Mouse (Mus musculus): ENCODE data around the gene Polr1c. TPM values are rescaled to one million over a fixed set of nuclear protein-coding genes. Genes with fewer than 3 reads are reported as not detected.
A peak's percentile ranks its signal among the peaks of the same experiment; 100 is the strongest.

Polr1c gene
- polyA plus RNA-seq, 1 experiment from 2014 or later = 36.3 TPM

GRCm38 (mm10) chr17:46243624-46244023, 4.2 kb downstream of the Polr1c start:
- H3K36me3 ChIP-seq = peaks cover 64% of the 10 kb centered on the region
- H3K27me3 ChIP-seq = no peaks in the 10 kb centered on the region
- H3K9me3 ChIP-seq (replicated peaks) = no peaks in the 10 kb centered on the region
- no peak overlapping the region for H3K4me3 ChIP-seq
- 81% methylated on average over 2 of the region's 2 CpGs for WGBS
- ATAC-seq (replicated peaks; ENCODE audit: insufficient number of reproducible peaks, insufficient read depth, low FRiP score, low read depth) = no peak
- H3K4me2 ChIP-seq = no peak overlapping the region
- H3K9ac ChIP-seq = no peak overlapping the region
- H3K4me1 ChIP-seq (replicated peaks) = peaks cover 23% of the 10 kb centered on the region
- H3K27ac ChIP-seq = no peak overlapping the region

- peaks cover 22% of the 10 kb centered on the region for H3K4me1 ChIP-seq (replicated peaks)
- no peak overlapping the region for H3K27ac ChIP-seq
- no peak overlapping the region for H3K4me3 ChIP-seq
- no peak for ATAC-seq (replicated peaks; ENCODE audit: insufficient number of reproducible peaks, insufficient read depth, low FRiP score, low read depth)
- peaks cover 64% of the 10 kb centered on the region for H3K36me3 ChIP-seq
- H3K4me2 ChIP-seq = no peak overlapping the region
- H3K9me3 ChIP-seq (replicated peaks) = no peaks in the 10 kb centered on the region
- no peaks in the 10 kb centered on the region for H3K27me3 ChIP-seq
- 86% methylated on average over 4 of the region's 4 CpGs for WGBS
- H3K9ac ChIP-seq = no peak overlapping the region
Observed at GRCm38 (mm10) chr17:46242993-46243392, 4.9 kb downstream of the Polr1c start.

GRCm38 (mm10) chr17:46242274-46242673, 5.6 kb downstream of the Polr1c start:
- Histone ChIP-seq H3K4me2 (no peak overlapping the region), H3K4me1 (replicated peaks) (peaks cover 22% of the 10 kb centered on the region), H3K4me3 (no peak overlapping the region), H3K27ac (no peak overlapping the region), H3K9ac (no peak overlapping the region), H3K36me3 (peaks cover 67% of the 10 kb centered on the region), H3K27me3 (no peaks in the 10 kb centered on the region), H3K9me3 (replicated peaks) (no peaks in the 10 kb centered on the region)
- 87% methylated on average over 13 of the region's 13 CpGs for WGBS
- no peak for ATAC-seq (replicated peaks; ENCODE audit: insufficient number of reproducible peaks, insufficient read depth, low FRiP score, low read depth)

GRCm38 (mm10) chr17:46241471-46241870, 6.4 kb downstream of the Polr1c start:
- no peaks in the 10 kb centered on the region for H3K27me3 ChIP-seq
- no peak overlapping the region for H3K27ac ChIP-seq
- H3K9ac ChIP-seq = no peak overlapping the region
- WGBS = 69% methylated on average over 11 of the region's 11 CpGs
- H3K4me1 ChIP-seq (replicated peaks) = peaks cover 14% of the 10 kb centered on the region
- ATAC-seq (replicated peaks; ENCODE audit: insufficient number of reproducible peaks, insufficient read depth, low FRiP score, low read depth) = no peak
- H3K4me2 ChIP-seq = no peak overlapping the region
- no peaks in the 10 kb centered on the region for H3K9me3 ChIP-seq (replicated peaks)
- no peak overlapping the region for H3K4me3 ChIP-seq
- H3K36me3 ChIP-seq = peaks cover 75% of the 10 kb centered on the region

GRCm38 (mm10) chr17:46239516-46240114, 8.2 kb downstream of the Polr1c start:
- Histone ChIP-seq H3K4me2 (no peak overlapping the region), H3K4me3 (no peak overlapping the region), H3K9ac (no peak overlapping the region), H3K36me3 (peaks cover 69% of the 10 kb centered on the region), H3K4me1 (replicated peaks) (peaks cover 14% of the 10 kb centered on the region), H3K27me3 (no peaks in the 10 kb centered on the region), H3K9me3 (replicated peaks) (no peaks in the 10 kb centered on the region), H3K27ac (0 out of 2 replicates have a peak overlapping the region, but pooled peaks have one; percentile 20)
- ATAC-seq (replicated peaks; ENCODE audit: insufficient number of reproducible peaks, insufficient read depth, low FRiP score, low read depth) = peak; percentile 84
- WGBS = 45% methylated on average over 15 of the region's 15 CpGs

- H3K4me1 ChIP-seq (replicated peaks) = peaks cover 14% of the 10 kb centered on the region
- no peaks in the 10 kb centered on the region for H3K9me3 ChIP-seq (replicated peaks)
- no peak overlapping the region for H3K27ac ChIP-seq
- ATAC-seq (replicated peaks; ENCODE audit: insufficient number of reproducible peaks, insufficient read depth, low FRiP score, low read depth) = no peak
- no peak overlapping the region for H3K4me2 ChIP-seq
- peaks cover 60% of the 10 kb centered on the region for H3K36me3 ChIP-seq
- 69% methylated on average over 5 of the region's 5 CpGs for WGBS
- H3K9ac ChIP-seq = no peak overlapping the region
- no peaks in the 10 kb centered on the region for H3K27me3 ChIP-seq
- H3K4me3 ChIP-seq = no peak overlapping the region
Observed at GRCm38 (mm10) chr17:46237480-46237879, 10.4 kb downstream of the Polr1c start.

- WGBS = 80% methylated on average over 6 of the region's 6 CpGs
- Histone ChIP-seq H3K36me3 (peaks cover 56% of the 10 kb centered on the region), H3K9me3 (replicated peaks) (no peaks in the 10 kb centered on the region), H3K9ac (no peak overlapping the region), H3K4me3 (no peak overlapping the region), H3K4me1 (replicated peaks) (peaks cover 14% of the 10 kb centered on the region), H3K27me3 (no peaks in the 10 kb centered on the region), H3K4me2 (no peak overlapping the region), H3K27ac (no peak overlapping the region)
- ATAC-seq (replicated peaks; ENCODE audit: insufficient number of reproducible peaks, insufficient read depth, low FRiP score, low read depth) = no peak
Observed at GRCm38 (mm10) chr17:46237079-46237478, 10.8 kb downstream of the Polr1c start.

GRCm38 (mm10) chr17:46236067-46236466, 11.8 kb downstream of the Polr1c start:
- 76% methylated on average over 1 of the region's 1 CpGs for WGBS
- Histone ChIP-seq H3K9me3 (replicated peaks) (no peaks in the 10 kb centered on the region), H3K27ac (no peak overlapping the region), H3K9ac (no peak overlapping the region), H3K4me2 (no peak overlapping the region), H3K36me3 (peaks cover 55% of the 10 kb centered on the region), H3K4me1 (replicated peaks) (peaks cover 14% of the 10 kb centered on the region), H3K27me3 (no peaks in the 10 kb centered on the region), H3K4me3 (no peak overlapping the region)
- no peak for ATAC-seq (replicated peaks; ENCODE audit: insufficient number of reproducible peaks, insufficient read depth, low FRiP score, low read depth)

- Histone ChIP-seq H3K4me3 (no peak overlapping the region), H3K27me3 (no peaks in the 10 kb centered on the region), H3K4me2 (no peak overlapping the region), H3K9me3 (replicated peaks) (no peaks in the 10 kb centered on the region), H3K9ac (no peak overlapping the region), H3K27ac (no peak overlapping the region), H3K36me3 (peaks cover 85% of the 10 kb centered on the region), H3K4me1 (replicated peaks) (no peaks in the 10 kb centered on the region)
- no peak for ATAC-seq (replicated peaks; ENCODE audit: insufficient number of reproducible peaks, insufficient read depth, low FRiP score, low read depth)
- WGBS = 84% methylated on average over 7 of the region's 7 CpGs
Observed at GRCm38 (mm10) chr17:46227576-46227975, 20.3 kb downstream of the Polr1c start.

- ATAC-seq (replicated peaks; ENCODE audit: insufficient number of reproducible peaks, insufficient read depth, low FRiP score, low read depth) = no peak
- no peaks in the 10 kb centered on the region for H3K27me3 ChIP-seq
- H3K36me3 ChIP-seq = peaks cover 90% of the 10 kb centered on the region
- no peak overlapping the region for H3K27ac ChIP-seq
- H3K4me1 ChIP-seq (replicated peaks) = no peaks in the 10 kb centered on the region
- no peaks in the 10 kb centered on the region for H3K9me3 ChIP-seq (replicated peaks)
- no peak overlapping the region for H3K4me3 ChIP-seq
- 86% methylated on average over 3 of the region's 3 CpGs for WGBS
- no peak overlapping the region for H3K4me2 ChIP-seq
- no peak overlapping the region for H3K9ac ChIP-seq
Observed at GRCm38 (mm10) chr17:46221601-46222000, 26.3 kb downstream of the Polr1c start.

- H3K27ac ChIP-seq = no peak overlapping the region
- no peaks in the 10 kb centered on the region for H3K4me1 ChIP-seq (replicated peaks)
- no peak for ATAC-seq (replicated peaks; ENCODE audit: insufficient number of reproducible peaks, insufficient read depth, low FRiP score, low read depth)
- no peak overlapping the region for H3K4me2 ChIP-seq
- H3K27me3 ChIP-seq = no peaks in the 10 kb centered on the region
- H3K4me3 ChIP-seq = no peak overlapping the region
- no peaks in the 10 kb centered on the region for H3K9me3 ChIP-seq (replicated peaks)
- WGBS = 88% methylated on average over 3 of the region's 3 CpGs
- peaks cover 87% of the 10 kb centered on the region for H3K36me3 ChIP-seq
- H3K9ac ChIP-seq = no peak overlapping the region
Observed at GRCm38 (mm10) chr17:46210550-46210949, 37.3 kb downstream of the Polr1c start.

- H3K4me1 ChIP-seq (replicated peaks) = peaks cover 17% of the 10 kb centered on the region
- no peak overlapping the region for H3K9ac ChIP-seq
- H3K9me3 ChIP-seq (replicated peaks) = no peaks in the 10 kb centered on the region
- no peak overlapping the region for H3K4me2 ChIP-seq
- no peak for ATAC-seq (replicated peaks; ENCODE audit: insufficient number of reproducible peaks, insufficient read depth, low FRiP score, low read depth)
- no peaks in the 10 kb centered on the region for H3K27me3 ChIP-seq
- no peak overlapping the region for H3K4me3 ChIP-seq
- peaks cover 54% of the 10 kb centered on the region for H3K36me3 ChIP-seq
- no peak overlapping the region for H3K27ac ChIP-seq
Observed at GRCm38 (mm10) chr17:46206676-46207075, 41.2 kb downstream of the Polr1c start.
